Mouse (Mus musculus) T-helper 17 cell (primary cell): ENCODE data around the gene Olfr1278.

Experiments
- in situ Hi-C, 2 experiments: fragments of 300-600 bp; cut with MboI, MseI; formaldehyde crosslinking; loops; 1 replicate in 1 of 2; 2 replicates in 1 of 2; pipeline ENCODE4 v1.15.1; 2025; ENCODE audit warnings: high pct_unique_total_duplicates in 2 of 2

Gene Olfr1278

GRCm38 (mm10) chr2:111289836-111290235 is at the start of gene Olfr1278:
Gene Olfr1278, plus strand, starts transcription at chr2:111290136.
- in situ Hi-C loops = no loop called here

- in situ Hi-C loops = no loop called here
These were observed 35.7 kb upstream of the Olfr1278 start, which contains the start of gene Olfr1276 for GRCm38 (mm10) chr2:111254216-111254615. Gene Olfr1276, plus strand, starts transcription at chr2:111254516.

- in situ Hi-C loops = no loop called here
These were observed 15.9 kb upstream of the Olfr1278 start, which contains the start of gene Olfr1277 for GRCm38 (mm10) chr2:111274006-111274405. Gene Olfr1277, minus strand, starts transcription at chr2:111274106.

- in situ Hi-C loops = no loop called here
These were observed 8.6 kb downstream of the Olfr1278 start for GRCm38 (mm10) chr2:111298541-111298940.

- in situ Hi-C loops = no loop called here
These were observed 10.4 kb downstream of the Olfr1278 start, which contains the start of gene Olfr1279 for GRCm38 (mm10) chr2:111300374-111300773. Gene Olfr1279, plus strand, starts transcription at chr2:111300635.

GRCm38 (mm10) chr2:111313717-111314116 is 23.8 kb downstream of the Olfr1278 start, which contains the start of gene Olfr1280:
Gene Olfr1280, plus strand, starts transcription at chr2:111314017.
- in situ Hi-C loops = no loop called here

GRCm38 (mm10) chr2:111326220-111326619 is 36.3 kb downstream of the Olfr1278 start, which contains the start of gene Olfr1281:
Gene Olfr1281, plus strand, starts transcription at chr2:111326520.
- in situ Hi-C loops = no loop called here

GRCm38 (mm10) chr2:111333721-111334120 is 43.8 kb downstream of the Olfr1278 start:
- in situ Hi-C loops = loop anchor here (5.0 kb wide), 1 partner anchor 84 kb away; no protein-coding TSS in a partner anchor

- in situ Hi-C loops = no loop called here
These were observed 46.0 kb downstream of the Olfr1278 start, which contains the start of gene Olfr1282 for GRCm38 (mm10) chr2:111335976-111336375. Gene Olfr1282, minus strand, starts transcription at chr2:111336076.
